Mouse (Mus musculus): ENCODE data around the gene Grid2. TPM values are rescaled to one million over a fixed set of nuclear protein-coding genes. Genes with fewer than 3 reads are reported as not detected.

The Grid2 gene
- polyA plus RNA-seq, 1 experiment from 2014 or later = 0.08 TPM

GRCm38 (mm10) chr6:64731621-64732320 lies 1476.1 kb downstream of the Grid2 start:
- H3K36me3 ChIP-seq (ENCODE audit: control insufficient read depth, insufficient read depth, low read length) = no peaks in the 10 kb centered on the region
- DNase-seq (ENCODE audit: low spot score) = no peak
- 9% methylated on average over 8 of the region's 8 CpGs for WGBS
- H3K4me3 ChIP-seq (ENCODE audit: low read depth, low read length) = no peak overlapping the region
- H3K9me3 ChIP-seq (ENCODE audit: control insufficient read depth, low read length) = no peaks in the 10 kb centered on the region
- H3K9ac ChIP-seq (ENCODE audit: low read depth, low read length) = no peak overlapping the region
- H3K4me1 ChIP-seq (replicated peaks; ENCODE audit: control insufficient read depth, insufficient read depth, low read length) = peaks cover 3% of the 10 kb centered on the region; the same call in 1 of the 2 replicates
- peaks cover 89% of the 10 kb centered on the region for H3K27me3 ChIP-seq (replicated peaks; ENCODE audit: control insufficient read depth, insufficient read depth, low read length)
- H3K27ac ChIP-seq (ENCODE audit: low read depth, low read length) = no peak overlapping the region
- ATAC-seq (replicated peaks; ENCODE audit: low FRiP score) = no peak
- no peak overlapping the region for H3K4me2 ChIP-seq

- H3K9me3 ChIP-seq (ENCODE audit: control insufficient read depth, low read length) = no peaks in the 10 kb centered on the region
- H3K4me2 ChIP-seq = no peak overlapping the region
- H3K9ac ChIP-seq (ENCODE audit: low read depth, low read length) = no peak overlapping the region
- 6% methylated on average over 4 of the region's 4 CpGs for WGBS
- ATAC-seq (replicated peaks; ENCODE audit: low FRiP score) (no peak), DNase-seq (ENCODE audit: low spot score) (no peak)
- no peaks in the 10 kb centered on the region for H3K36me3 ChIP-seq (ENCODE audit: control insufficient read depth, insufficient read depth, low read length)
- H3K4me1 ChIP-seq (replicated peaks; ENCODE audit: control insufficient read depth, insufficient read depth, low read length) = no peaks in the 10 kb centered on the region; the same call in 1 of the 2 replicates
- H3K4me3 ChIP-seq (ENCODE audit: low read depth, low read length) = no peak overlapping the region
- H3K27me3 ChIP-seq (replicated peaks; ENCODE audit: control insufficient read depth, insufficient read depth, low read length) = peaks cover 74% of the 10 kb centered on the region
- no peak overlapping the region for H3K27ac ChIP-seq (ENCODE audit: low read depth, low read length)
Measured at GRCm38 (mm10) chr6:64733311-64733710, 1477.6 kb downstream of the Grid2 start.

- Histone ChIP-seq H3K36me3 (ENCODE audit: control insufficient read depth, insufficient read depth, low read length) (no peaks in the 10 kb centered on the region), H3K9me3 (ENCODE audit: control insufficient read depth, low read length) (no peaks in the 10 kb centered on the region), H3K4me2 (peak overlapping the region; percentile 59), H3K4me3 (ENCODE audit: low read depth, low read length) (peak overlapping the region; percentile 41), H3K4me1 (replicated peaks; ENCODE audit: control insufficient read depth, insufficient read depth, low read length) (no peaks in the 10 kb centered on the region; the same call in 1 of the 2 replicates), H3K27me3 (replicated peaks; ENCODE audit: control insufficient read depth, insufficient read depth, low read length) (peaks cover 61% of the 10 kb centered on the region), H3K9ac (ENCODE audit: low read depth, low read length) (no peak overlapping the region), H3K27ac (ENCODE audit: low read depth, low read length) (no peak overlapping the region)
- ATAC-seq (replicated peaks; ENCODE audit: low FRiP score) = 0 out of 2 replicates have a peak, but pooled peaks have one; percentile 12
- WGBS = 2% methylated on average over 54 of the region's 54 CpGs
- no peak for DNase-seq (ENCODE audit: low spot score)
Measured at GRCm38 (mm10) chr6:64734441-64735320, 1479.0 kb downstream of the Grid2 start.

- no peak overlapping the region for H3K4me2 ChIP-seq
Measured at GRCm38 (mm10) chr6:64736317-64736716, 1480.6 kb downstream of the Grid2 start.

GRCm38 (mm10) chr6:64742915-64743489 lies 1487.3 kb downstream of the Grid2 start:
- WGBS = 60% methylated on average over 2 of the region's 2 CpGs
- DNase-seq (ENCODE audit: low spot score) (no peak), ATAC-seq (replicated peaks; ENCODE audit: low FRiP score) (no peak)
- H3K4me1 ChIP-seq (replicated peaks; ENCODE audit: control insufficient read depth, insufficient read depth, low read length) = no peaks in the 10 kb centered on the region
- H3K4me2 ChIP-seq = no peak overlapping the region
- no peaks in the 10 kb centered on the region for H3K36me3 ChIP-seq (ENCODE audit: control insufficient read depth, insufficient read depth, low read length)
- H3K9ac ChIP-seq (ENCODE audit: low read depth, low read length) = no peak overlapping the region
- H3K9me3 ChIP-seq (ENCODE audit: control insufficient read depth, low read length) = no peaks in the 10 kb centered on the region
- H3K4me3 ChIP-seq (ENCODE audit: low read depth, low read length) = no peak overlapping the region
- no peak overlapping the region for H3K27ac ChIP-seq (ENCODE audit: low read depth, low read length)
- no peaks in the 10 kb centered on the region; the same call in 1 of the 2 replicates for H3K27me3 ChIP-seq (replicated peaks; ENCODE audit: control insufficient read depth, insufficient read depth, low read length)

More at GRCm38 (mm10) chr6:64736317-64736716, 1480.6 kb downstream of the Grid2 start:
- WGBS = 56% methylated on average over 4 of the region's 4 CpGs
- Histone ChIP-seq H3K27me3 (replicated peaks; ENCODE audit: control insufficient read depth, insufficient read depth, low read length) (peaks cover 46% of the 10 kb centered on the region), H3K4me1 (replicated peaks; ENCODE audit: control insufficient read depth, insufficient read depth, low read length) (no peaks in the 10 kb centered on the region), H3K27ac (ENCODE audit: low read depth, low read length) (no peak overlapping the region), H3K4me3 (ENCODE audit: low read depth, low read length) (no peak overlapping the region), H3K36me3 (ENCODE audit: control insufficient read depth, insufficient read depth, low read length) (no peaks in the 10 kb centered on the region), H3K9me3 (ENCODE audit: control insufficient read depth, low read length) (no peaks in the 10 kb centered on the region), H3K9ac (ENCODE audit: low read depth, low read length) (no peak overlapping the region)
- DNase-seq (ENCODE audit: low spot score) = no peak
- ATAC-seq (replicated peaks; ENCODE audit: low FRiP score) = no peak

Data from liver, embryonic 11.5 days (tissue).